Mouse (Mus musculus) adipocyte (in vitro differentiated cells): ENCODE measurements around the gene Chchd3.
A peak's percentile ranks its signal among the peaks of the same experiment; 100 is the strongest.

ENCODE experiments used
- DNase-seq: peaks from one replicate; pipeline ENCODE4 v3.0.0-alpha.2; 2016; ENCODE audit warnings: low spot score

The Chchd3 gene

GRCm38 (mm10) chr6:32797525-32797924, 262.5 kb downstream of the Chchd3 start:
- no peak for DNase-seq

GRCm38 (mm10) chr6:32795653-32796500, 264.2 kb downstream of the Chchd3 start:
- no peak for DNase-seq

GRCm38 (mm10) chr6:32793575-32793974, 266.5 kb downstream of the Chchd3 start:
- DNase-seq, result no peak

GRCm38 (mm10) chr6:32793163-32793562, 266.9 kb downstream of the Chchd3 start:
- DNase-seq, result no peak

- no peak for DNase-seq
Observed at GRCm38 (mm10) chr6:32790487-32790886, 269.6 kb downstream of the Chchd3 start.

GRCm38 (mm10) chr6:32787399-32787798, 272.7 kb downstream of the Chchd3 start:
- DNase-seq, result no peak

- no peak for DNase-seq
Observed at GRCm38 (mm10) chr6:32786196-32786595, 273.9 kb downstream of the Chchd3 start.

- DNase-seq, result no peak
Observed at GRCm38 (mm10) chr6:32783102-32783501, 277.0 kb downstream of the Chchd3 start.

GRCm38 (mm10) chr6:32780602-32781001, 279.5 kb downstream of the Chchd3 start:
- DNase-seq, result no peak

- no peak for DNase-seq
Observed at GRCm38 (mm10) chr6:32776384-32776783, 283.7 kb downstream of the Chchd3 start.

GRCm38 (mm10) chr6:32754524-32754923, 305.5 kb downstream of the Chchd3 start:
- DNase-seq, result peak; percentile 21

- DNase-seq, result no peak
Observed at GRCm38 (mm10) chr6:32749821-32750220, 310.2 kb downstream of the Chchd3 start.

GRCm38 (mm10) chr6:32748777-32749176, 311.3 kb downstream of the Chchd3 start:
- no peak for DNase-seq

- DNase-seq, result no peak
Observed at GRCm38 (mm10) chr6:32747333-32747732, 312.7 kb downstream of the Chchd3 start.
